Mouse (Mus musculus): ENCODE results near the gene Tedc1. TPM values are rescaled to one million over a fixed set of nuclear protein-coding genes. Genes with fewer than 3 reads are reported as not detected.

Gene Tedc1
- polyA plus RNA-seq, 1 experiment from 2014 or later, result 2.6 TPM

GRCm38 (mm10) chr12:113133260-113133659 lies 23.0 kb upstream of the Tedc1 start:
- no peak for TF ChIP-seq EP300 (IDR thresholded peaks at IDR 0.05)
- TF ChIP-seq CTCF (IDR thresholded peaks at IDR 0.05), result no peak
- no peaks in the 10 kb centered on the region for H3K27me3 ChIP-seq (replicated peaks; ENCODE audit: insufficient read depth, low read length)
- WGBS, result 77% methylated on average over 8 of the region's 9 CpGs
- H3K4me1 ChIP-seq (ENCODE audit: insufficient read depth, low read depth, low read length), result peaks cover 15% of the 10 kb centered on the region
- H3K9ac ChIP-seq (replicated peaks; ENCODE audit: low read depth), result no peak overlapping the region
- peaks cover 35% of the 10 kb centered on the region for H3K36me3 ChIP-seq (ENCODE audit: insufficient read depth, low read length)
- ATAC-seq (no peak; the same call in 1 of the 2 replicates), DNase-seq (ENCODE audit: low spot score) (no peak)
- no peak overlapping the region for H3K4me2 ChIP-seq (replicated peaks; ENCODE audit: low read depth, low read length)
- H3K9me3 ChIP-seq (ENCODE audit: low read length), result no peaks in the 10 kb centered on the region
- peak overlapping the region; percentile 90 for H3K27ac ChIP-seq (ENCODE audit: low read length)
- H3K4me3 ChIP-seq (ENCODE audit: low read depth, low read length), result no peak overlapping the region

DNA sequence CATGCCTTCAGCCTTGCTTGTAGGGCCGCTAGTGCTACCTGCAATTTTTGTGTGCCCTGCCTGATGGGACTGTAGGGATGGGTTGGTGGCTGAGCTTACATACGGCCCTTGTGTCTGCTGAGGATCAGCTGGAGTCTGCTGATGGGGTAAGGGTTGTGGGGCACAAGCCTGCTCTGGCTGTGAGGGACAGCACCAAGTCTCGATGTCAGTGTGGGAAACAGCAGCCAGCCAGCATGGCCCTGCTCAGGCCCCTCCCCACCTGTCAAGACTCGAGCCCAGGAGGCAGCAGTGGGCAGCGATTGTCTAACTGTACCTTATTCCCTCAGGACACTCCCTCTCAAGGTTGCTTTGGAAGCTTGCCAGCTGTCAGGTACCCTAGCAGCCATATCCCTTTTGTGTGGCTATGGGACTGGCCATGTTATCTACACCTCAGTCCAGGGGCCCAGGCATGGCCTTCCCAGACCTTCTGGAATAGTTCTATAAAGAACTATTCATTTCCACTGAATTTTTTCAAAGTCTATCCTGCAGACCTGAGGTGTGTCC lies 22.3 kb upstream of the Tedc1 start:
- Histone ChIP-seq H3K27me3 (replicated peaks; ENCODE audit: insufficient read depth, low read length) (no peaks in the 10 kb centered on the region), H3K36me3 (ENCODE audit: insufficient read depth, low read length) (peaks cover 28% of the 10 kb centered on the region), H3K9ac (replicated peaks; ENCODE audit: low read depth) (no peak overlapping the region), H3K4me2 (replicated peaks; ENCODE audit: low read depth, low read length) (no peak overlapping the region), H3K4me3 (ENCODE audit: low read depth, low read length) (no peak overlapping the region), H3K9me3 (ENCODE audit: low read length) (no peaks in the 10 kb centered on the region), H3K4me1 (ENCODE audit: insufficient read depth, low read depth, low read length) (peaks cover 20% of the 10 kb centered on the region), H3K27ac (ENCODE audit: low read length) (peak overlapping the region; percentile 90)
- ATAC-seq (no peak), DNase-seq (ENCODE audit: low spot score) (no peak)
- no peak for TF ChIP-seq CTCF (IDR thresholded peaks at IDR 0.05)
- TF ChIP-seq EP300 (IDR thresholded peaks at IDR 0.05), result no peak
- 66% methylated on average over 5 of the region's 5 CpGs for WGBS

DNA sequence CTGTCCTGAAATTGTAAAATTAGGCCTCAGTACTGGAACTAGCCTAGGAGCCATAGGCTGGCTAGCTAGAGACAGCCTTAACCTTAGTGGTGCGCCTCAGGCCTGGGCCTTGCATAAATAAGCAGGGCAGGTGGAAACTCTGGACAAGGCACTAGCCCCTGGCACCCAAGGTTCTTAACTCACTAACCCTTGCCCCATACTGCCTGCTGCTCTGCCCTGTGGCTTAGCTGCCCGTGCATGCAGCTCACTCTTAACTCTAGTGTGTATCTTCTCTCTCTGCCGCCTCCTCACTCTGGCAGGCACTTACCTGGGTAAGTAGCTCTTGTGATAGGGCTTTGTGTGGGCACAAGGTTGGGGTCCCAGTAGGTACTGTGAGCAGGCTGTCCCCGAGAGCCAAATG lies 21.7 kb upstream of the Tedc1 start:
- no peak for DNase-seq (ENCODE audit: low spot score)
- peaks cover 26% of the 10 kb centered on the region for H3K4me1 ChIP-seq (ENCODE audit: insufficient read depth, low read depth, low read length)

GRCm38 (mm10) chr12:113135401-113135800 lies 20.8 kb upstream of the Tedc1 start:
- DNase-seq (ENCODE audit: low spot score) (no peak), ATAC-seq (no peak)
- TF ChIP-seq EP300 (IDR thresholded peaks at IDR 0.05) (no peak), CTCF (IDR thresholded peaks at IDR 0.05) (no peak)
- peaks cover 29% of the 10 kb centered on the region for H3K4me1 ChIP-seq (ENCODE audit: insufficient read depth, low read depth, low read length)
- WGBS, result 89% methylated on average over 7 of the region's 7 CpGs
- no peak overlapping the region for H3K4me2 ChIP-seq (replicated peaks; ENCODE audit: low read depth, low read length)
- H3K36me3 ChIP-seq (ENCODE audit: insufficient read depth, low read length), result peaks cover 21% of the 10 kb centered on the region
- H3K27ac ChIP-seq (ENCODE audit: low read length), result no peak overlapping the region
- no peaks in the 10 kb centered on the region for H3K9me3 ChIP-seq (ENCODE audit: low read length)
- no peak overlapping the region for H3K9ac ChIP-seq (replicated peaks; ENCODE audit: low read depth)
- H3K4me3 ChIP-seq (ENCODE audit: low read depth, low read length), result no peak overlapping the region
- no peaks in the 10 kb centered on the region for H3K27me3 ChIP-seq (replicated peaks; ENCODE audit: insufficient read depth, low read length)

More for the DNA sequence above, 21.7 kb upstream of the Tedc1 start:
- H3K27me3 ChIP-seq (replicated peaks; ENCODE audit: insufficient read depth, low read length), result no peaks in the 10 kb centered on the region
- no peak for ATAC-seq
- no peak overlapping the region for H3K4me2 ChIP-seq (replicated peaks; ENCODE audit: low read depth, low read length)
- H3K27ac ChIP-seq (ENCODE audit: low read length), result peak overlapping the region; percentile 43; the same call in 1 of the 2 replicates
- no peak overlapping the region for H3K9ac ChIP-seq (replicated peaks; ENCODE audit: low read depth)
- TF ChIP-seq EP300 (IDR thresholded peaks at IDR 0.05), result no peak
- no peak for TF ChIP-seq CTCF (IDR thresholded peaks at IDR 0.05)
- H3K36me3 ChIP-seq (ENCODE audit: insufficient read depth, low read length), result peaks cover 23% of the 10 kb centered on the region
- WGBS, result 67% methylated on average over 4 of the region's 4 CpGs
- no peak overlapping the region for H3K4me3 ChIP-seq (ENCODE audit: low read depth, low read length)
- H3K9me3 ChIP-seq (ENCODE audit: low read length), result no peaks in the 10 kb centered on the region

DNA sequence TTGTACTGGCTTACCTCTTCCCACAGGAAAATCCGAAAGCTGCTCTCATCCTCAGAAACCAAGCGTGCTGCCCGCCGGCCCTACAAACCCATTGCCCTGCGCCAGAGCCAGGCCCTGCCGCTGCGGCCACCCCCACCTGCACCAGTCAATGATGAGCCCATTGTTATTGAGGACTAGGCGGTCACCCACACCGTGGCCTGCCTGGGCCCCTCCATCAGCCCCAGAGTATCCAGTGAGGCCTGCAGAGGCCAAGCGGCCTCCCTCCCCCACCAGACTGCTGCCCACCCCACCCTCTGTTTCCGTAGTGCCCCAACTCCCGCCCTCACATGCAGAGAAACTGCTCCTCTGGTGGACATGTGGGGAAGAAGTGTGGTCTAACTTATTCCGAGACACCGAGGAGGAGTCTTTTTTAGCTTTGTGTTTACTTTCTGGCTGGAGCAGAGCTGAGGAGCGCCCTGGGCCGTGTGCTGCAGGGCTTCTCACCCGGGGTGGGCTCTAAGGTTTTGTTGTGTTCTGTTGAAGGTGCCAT lies 19.7 kb upstream of the Tedc1 start:
- H3K4me3 ChIP-seq (ENCODE audit: low read depth, low read length), result no peak overlapping the region
- ATAC-seq (no peak), DNase-seq (ENCODE audit: low spot score) (no peak)
- no peaks in the 10 kb centered on the region for H3K9me3 ChIP-seq (ENCODE audit: low read length)
- peak; percentile 41 for TF ChIP-seq CTCF (IDR thresholded peaks at IDR 0.05)
- no peak for TF ChIP-seq EP300 (IDR thresholded peaks at IDR 0.05)
- no peak overlapping the region for H3K4me2 ChIP-seq (replicated peaks; ENCODE audit: low read depth, low read length)
- peaks cover 15% of the 10 kb centered on the region; the same call in 1 of the 2 replicates for H3K36me3 ChIP-seq (ENCODE audit: insufficient read depth, low read length)
- 71% methylated on average over 17 of the region's 17 CpGs for WGBS
- H3K4me1 ChIP-seq (ENCODE audit: insufficient read depth, low read depth, low read length), result peaks cover 29% of the 10 kb centered on the region
- no peaks in the 10 kb centered on the region for H3K27me3 ChIP-seq (replicated peaks; ENCODE audit: insufficient read depth, low read length)
- H3K27ac ChIP-seq (ENCODE audit: low read length), result no peak overlapping the region
- H3K9ac ChIP-seq (replicated peaks; ENCODE audit: low read depth), result no peak overlapping the region

GRCm38 (mm10) chr12:113137260-113138213 lies 18.7 kb upstream of the Tedc1 start:
- WGBS, result 72% methylated on average over 18 of the region's 18 CpGs

More at GRCm38 (mm10) chr12:113137260-113138213, 18.7 kb upstream of the Tedc1 start:
- no peak overlapping the region for H3K4me2 ChIP-seq (replicated peaks; ENCODE audit: low read depth, low read length)
- no peaks in the 10 kb centered on the region for H3K9me3 ChIP-seq (ENCODE audit: low read length)
- TF ChIP-seq EP300 (IDR thresholded peaks at IDR 0.05) (no peak), CTCF (IDR thresholded peaks at IDR 0.05) (no peak)
- H3K9ac ChIP-seq (replicated peaks; ENCODE audit: low read depth), result no peak overlapping the region
- no peak for DNase-seq (ENCODE audit: low spot score)
- H3K27ac ChIP-seq (ENCODE audit: low read length), result peak overlapping the region; percentile 97
- peaks cover 15% of the 10 kb centered on the region; the same call in 1 of the 2 replicates for H3K36me3 ChIP-seq (ENCODE audit: insufficient read depth, low read length)
- ATAC-seq, result no peak
- H3K4me3 ChIP-seq (ENCODE audit: low read depth, low read length), result no peak overlapping the region
- H3K27me3 ChIP-seq (replicated peaks; ENCODE audit: insufficient read depth, low read length), result no peaks in the 10 kb centered on the region
- peaks cover 27% of the 10 kb centered on the region for H3K4me1 ChIP-seq (ENCODE audit: insufficient read depth, low read depth, low read length)

Measured in lung, postnatal 0 days (tissue).